Mouse (Mus musculus) CH12.LX (cell line): ENCODE results near the gene Ankfn1. TPM values are rescaled to one million over a fixed set of nuclear protein-coding genes. Genes with fewer than 3 reads are reported as not detected.

ENCODE experiments used
- DNase-seq: peaks from one replicate; pipeline ENCODE4 v3.0.0-alpha.2; 2013; ENCODE audit errors: extremely low read depth
- H3K27ac ChIP-seq: 2 replicates; pipeline ENCODE4 v1.5.1; 2012; ENCODE audit warnings: low read depth, mild to moderate bottlenecking, control low read depth, moderate library complexity; ENCODE audit not compliant: insufficient read depth
- H3K27me3 ChIP-seq: replicated peaks from 2 replicates; pipeline ENCODE3; 2012; ENCODE audit warnings: inconsistent platforms
- H3K36me3 ChIP-seq, 2 experiments: replicated peaks in 1 of 2; 2 replicates each; pipeline versions ENCODE3 to v1.6.1; 2012; ENCODE audit warnings: inconsistent platforms in 1 of 2, low read length in 1 of 2, mild to moderate bottlenecking in 1 of 2, mixed read lengths in 1 of 2, moderate library complexity in 1 of 2; ENCODE audit not compliant: control insufficient read depth in 1 of 2, insufficient read depth in 1 of 2
- H3K4me1 ChIP-seq, 2 experiments: 2 replicates each; pipeline ENCODE4 v1.6.1; 2012; ENCODE audit warnings: inconsistent platforms in 1 of 2, moderate library complexity in 1 of 2; ENCODE audit not compliant: insufficient read depth in 2 of 2, control insufficient read depth in 1 of 2
- H3K4me2 ChIP-seq: 2 replicates; pipeline ENCODE4 v1.6.1; 2012; ENCODE audit warnings: low read depth, mild to moderate bottlenecking, control low read depth; ENCODE audit not compliant: poor library complexity, insufficient read depth, severe bottlenecking
- H3K4me3 ChIP-seq, 3 experiments: fragments of 150-350 bp in 1 of 3; sonication (generic) in 1 of 3; replicated peaks in 1 of 3; 2 replicates each; pipeline versions ENCODE3 to v1.5.1; 2011 to 2012; ENCODE audit warnings: low read depth in 2 of 3, low read length in 2 of 3, mild to moderate bottlenecking in 2 of 3, moderate library complexity in 2 of 3, control low read depth in 1 of 3, improper control_type of control experiment in 1 of 3, inconsistent platforms in 1 of 3, mixed read lengths in 1 of 3; ENCODE audit not compliant: poor library complexity in 1 of 3
- H3K79me2 ChIP-seq: replicated peaks from 2 replicates; pipeline ENCODE4 v1.6.1; 2012; ENCODE audit warnings: mild to moderate bottlenecking, moderate library complexity; ENCODE audit not compliant: control insufficient read depth, poor library complexity, insufficient read depth, severe bottlenecking; ENCODE audit errors: extremely low read depth
- H3K9ac ChIP-seq: 2 replicates; pipeline ENCODE4 v1.6.1; 2012; ENCODE audit warnings: low read depth, mild to moderate bottlenecking, control low read depth, moderate library complexity; ENCODE audit not compliant: insufficient read depth
- H3K9me3 ChIP-seq: replicated peaks from 2 replicates; pipeline ENCODE3; 2012; ENCODE audit warnings: low read length, inconsistent platforms, mixed read lengths
- BHLHE40 ChIP-seq: IDR thresholded peaks from 2 replicates; pipeline ENCODE4 v1.6.1; 2011; ENCODE audit warnings: mild to moderate bottlenecking, low read depth, low read length, improper control_type of control experiment
- CTCF ChIP-seq, 2 experiments: IDR thresholded peaks in 1 of 2; conservative IDR thresholded peaks in 1 of 2; 2 replicates each; pipeline ENCODE4 v1.5.1; 2011 to 2012; ENCODE audit warnings: low read depth in 2 of 2, low read length in 2 of 2, improper control_type of control experiment in 1 of 2, inconsistent platforms in 1 of 2, mild to moderate bottlenecking in 1 of 2, moderate library complexity in 1 of 2
- PAX5 ChIP-seq: IDR thresholded peaks from 2 replicates; pipeline ENCODE4 v1.6.1; 2012; ENCODE audit warnings: low read length, inconsistent platforms, mixed read lengths
- RAD21 ChIP-seq: IDR thresholded peaks from 2 replicates; pipeline ENCODE4 v1.6.1; 2011; ENCODE audit warnings: low read depth, mild to moderate bottlenecking, low read length, improper control_type of control experiment, moderate library complexity
- RCOR1 ChIP-seq: conservative IDR thresholded peaks from 2 replicates; pipeline ENCODE4 v1.6.1; 2012; ENCODE audit warnings: low read depth, mild to moderate bottlenecking, inconsistent platforms, low read length, improper control_type of control experiment
- SMC3 ChIP-seq: IDR thresholded peaks from 2 replicates; pipeline ENCODE4 v1.6.1; 2011; ENCODE audit warnings: low read depth, low read length, improper control_type of control experiment
- ZKSCAN1 ChIP-seq: IDR thresholded peaks from 2 replicates; pipeline ENCODE4 v1.6.1; 2012; ENCODE audit warnings: low read depth, inconsistent platforms, low read length, improper control_type of control experiment, borderline replicate concordance
- ZMIZ1 ChIP-seq: IDR thresholded peaks from 2 replicates; pipeline ENCODE4 v1.6.1; 2012; ENCODE audit warnings: low read depth, mild to moderate bottlenecking, inconsistent platforms, low read length, improper control_type of control experiment
- dilution Hi-C: fragments of 300-500 bp; cut with MboI; formaldehyde crosslinking; loops from 2 replicates; pipeline ENCODE4 v1.14.3; 2020; ENCODE audit warnings: low sequenced_read_pairs; ENCODE audit not compliant: extremely low pct_unique_long_range_greater_than_20kb, extremely low pct_ligation_motif_present
- in situ Hi-C: fragments of 300-500 bp; cut with MboI; formaldehyde crosslinking; loops from 3 replicates; pipeline ENCODE4 v1.14.3; 2019; ENCODE audit warnings: low sequenced_read_pairs, low pct_ligation_motif_present, low pct_unique_long_range_greater_than_20kb, mixed read lengths
- polyA plus RNA-seq: library from polyadenylated mRNA; unstranded; fragments of >175 nt; gene quantifications from 2 replicates; pipeline ENCODE4 v1.2.1, GENCODE M21; 2012; ENCODE audit warnings: low read depth; ENCODE audit not compliant: insufficient read length
- total RNA-seq, 2 experiments: library from RNA; depleted of rRNA; stranded (reverse); fragments of 300-350 nt in 1 of 2; fragments of >200 nt in 1 of 2; gene quantifications; 2 replicates each; pipeline ENCODE4 v1.2.3; 2012 to 2014

Gene Ankfn1
- total and polyA plus RNA-seq, 3 experiments: not detected

DNA sequence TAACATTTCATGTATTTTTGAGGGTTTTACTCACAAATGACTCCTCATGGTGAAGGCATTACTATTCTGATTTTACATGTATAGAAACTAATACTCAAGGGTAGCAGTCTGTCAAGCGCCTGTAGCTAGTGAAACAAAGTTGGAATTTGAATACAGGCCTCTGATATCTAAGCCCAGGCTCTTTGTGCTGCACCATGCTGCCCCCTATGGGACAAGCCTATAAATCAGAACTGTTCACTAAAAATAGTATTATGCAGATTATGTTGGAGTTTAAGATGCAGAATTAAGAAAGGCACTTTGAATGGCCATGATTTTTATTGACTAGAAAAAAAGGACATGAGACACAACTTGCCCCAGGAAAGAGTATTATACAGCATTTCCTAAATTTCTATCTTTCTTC is 373.0 kb downstream of the Ankfn1 start:
- Histone ChIP-seq H3K36me3 (no peaks in the 10 kb centered on the region), H3K9ac (no peak overlapping the region), H3K27ac (no peak overlapping the region), H3K4me3 (no peak overlapping the region), H3K9me3 (no peaks in the 10 kb centered on the region), H3K79me2 (no peaks in the 10 kb centered on the region), H3K4me1 (no peaks in the 10 kb centered on the region), H3K27me3 (peaks cover 4% of the 10 kb centered on the region), H3K4me2 (no peak overlapping the region)
- in situ Hi-C loops: no loop called here
- TF ChIP-seq RCOR1: no peak
- no peak for TF ChIP-seq BHLHE40
- TF ChIP-seq ZMIZ1: no peak
- peak; percentile 65 for TF ChIP-seq RAD21
- peak; percentile 42; the same call in 1 of the 2 replicates for TF ChIP-seq SMC3
- TF ChIP-seq CTCF (conservative IDR thresholded peaks at IDR 0.05 in 1 of 2, IDR thresholded peaks at IDR 0.05 in 1 of 2; ENCODE audit: low read depth in 2 of 2, low read length in 2 of 2): peak; percentile 37 to 66
- dilution Hi-C loops: no loop called here
- peak; percentile 37 for DNase-seq

DNA sequence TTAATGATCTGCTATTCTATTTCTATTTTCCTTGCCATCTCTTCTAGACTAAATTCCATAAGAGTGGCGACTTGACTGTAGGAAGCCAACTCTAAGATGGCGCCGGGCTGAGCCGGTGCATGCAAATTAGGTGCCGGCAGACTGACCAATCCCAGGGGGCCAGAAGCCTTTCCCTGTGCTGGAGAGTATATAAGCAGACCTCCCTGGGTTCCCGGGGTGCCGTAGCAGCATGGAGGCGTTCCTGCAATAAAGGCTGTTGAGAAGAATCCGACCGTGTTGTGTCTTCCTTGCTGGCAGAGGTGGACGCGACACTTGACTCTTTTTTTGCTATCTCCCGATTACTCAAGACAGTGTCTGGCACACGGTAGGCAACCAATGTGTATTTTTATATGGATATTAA is 374.0 kb downstream of the Ankfn1 start:
- H3K4me1 ChIP-seq: no peaks in the 10 kb centered on the region
- no peak overlapping the region for H3K27ac ChIP-seq
- peaks cover 4% of the 10 kb centered on the region for H3K27me3 ChIP-seq
- H3K4me3 ChIP-seq: no peak overlapping the region
- no peak overlapping the region for H3K9ac ChIP-seq
- dilution Hi-C loops (no loop called here), in situ Hi-C loops (no loop called here)
- no peaks in the 10 kb centered on the region for H3K9me3 ChIP-seq
- no peaks in the 10 kb centered on the region for H3K36me3 ChIP-seq
- H3K79me2 ChIP-seq: no peaks in the 10 kb centered on the region
- H3K4me2 ChIP-seq: no peak overlapping the region
- TF ChIP-seq SMC3 (no peak), RCOR1 (no peak), PAX5 (no peak)
- TF ChIP-seq, all 38 proteins: peak for 0
- DNase-seq: no peak

DNA sequence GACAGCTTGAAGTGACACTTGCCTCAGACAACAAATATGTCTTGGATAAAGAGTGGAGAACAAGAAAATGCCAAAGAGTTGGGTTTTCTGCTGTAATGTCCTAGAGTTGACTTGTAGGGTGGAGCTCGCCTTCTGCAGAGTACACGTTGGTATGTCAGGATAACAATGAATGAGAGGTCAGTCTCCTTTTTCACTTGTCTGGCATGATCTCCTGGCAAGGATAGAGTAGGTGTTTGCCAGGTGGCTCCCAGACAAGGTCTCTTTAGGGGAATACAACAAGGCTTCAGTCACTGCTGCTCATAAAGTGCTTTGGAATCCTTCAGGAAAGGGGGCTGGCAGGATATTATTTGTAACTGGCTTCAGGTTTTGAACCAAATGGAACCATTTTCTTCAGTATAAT is 388.6 kb downstream of the Ankfn1 start:
- no peaks in the 10 kb centered on the region for H3K27me3 ChIP-seq
- no peak for DNase-seq

More for the DNA sequence above, 388.6 kb downstream of the Ankfn1 start:
- H3K4me2 ChIP-seq: no peak overlapping the region
- no peak overlapping the region for H3K4me3 ChIP-seq
- no peaks in the 10 kb centered on the region for H3K36me3 ChIP-seq
- no peaks in the 10 kb centered on the region for H3K9me3 ChIP-seq
- TF ChIP-seq ZKSCAN1: no peak
- no peak overlapping the region for H3K27ac ChIP-seq
- in situ Hi-C loops (no loop called here), dilution Hi-C loops (no loop called here)
- H3K4me1 ChIP-seq: no peaks in the 10 kb centered on the region
- H3K79me2 ChIP-seq: no peaks in the 10 kb centered on the region
- no peak overlapping the region for H3K9ac ChIP-seq
